Mouse (Mus musculus) megakaryocyte, embryonic 14.5 days (primary cell): ENCODE data around the gene Lmbr1l.
"Not testable (repeated sequence)": the region's sequence is repeated elsewhere in the genome, so short reads cannot be mapped to it uniquely, and the experiment has no call there.

Experiments
- FLI1 ChIP-seq: IDR thresholded peaks from 2 replicates; pipeline ENCODE4 v1.6.1; 2012; ENCODE audit warnings: low read length, inconsistent platforms, mixed read lengths
- GATA1 ChIP-seq: IDR thresholded peaks from 3 replicates; pipeline ENCODE4 v1.6.1; 2012; ENCODE audit warnings: mixed read lengths, low read length, inconsistent platforms, borderline replicate concordance

DNA sequence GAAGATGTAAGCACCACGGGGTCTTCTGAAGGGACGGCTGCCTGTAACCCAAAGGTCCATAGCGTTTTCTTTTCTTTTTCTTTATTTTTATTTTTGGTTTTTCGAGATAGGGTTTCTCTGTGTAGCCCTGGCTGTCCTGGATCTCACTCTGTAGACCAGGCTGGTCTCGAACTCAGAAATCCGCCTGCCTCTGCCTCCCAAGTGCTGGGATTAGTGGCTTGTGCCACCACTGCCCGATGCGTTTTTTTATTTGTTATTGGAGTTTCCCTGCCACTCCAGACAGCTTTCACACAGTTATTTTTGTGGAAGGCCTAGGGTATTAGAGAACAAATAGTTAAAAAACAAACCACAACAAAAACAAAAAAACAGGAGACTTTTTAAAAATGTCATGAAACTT is 466 bp upstream of the Lmbr1l start:
- TF ChIP-seq FLI1, GATA1: not testable (repeated sequence)
